Mouse (Mus musculus) megakaryocyte-erythroid progenitor cell, adult 5-6 weeks (primary cell): ENCODE measurements around the gene Scaf4. TPM values are rescaled to one million over a fixed set of nuclear protein-coding genes. Genes with fewer than 3 reads are reported as not detected.

Experiments used
- ATAC-seq: replicated peaks from 2 replicates; pipeline ENCODE4 v1.8.0; 2016; ENCODE audit warnings: mild to moderate bottlenecking, inconsistent platforms; ENCODE audit not compliant: severe bottlenecking, poor library complexity, low FRiP score, low TSS enrichment
- total RNA-seq, 2 experiments: library from RNA; stranded (forward) in 1 of 2; stranded (reverse) in 1 of 2; fragments of 200-1000, 215-1000 nt in 1 of 2; fragments of >200 nt in 1 of 2; fragmentation: Nextera tagmentation in 1 of 2; gene quantifications; 2 replicates each; pipeline ENCODE4 v1.2.3; 2014 to 2017

Scaf4 gene
- total RNA-seq, 2 experiments from 2014 or later = 25.6 to 95.6 TPM

GRCm38 (mm10) chr16:90178404-90178803 is 105.9 kb downstream of the Scaf4 start:
- ATAC-seq = 0 out of 2 replicates have a peak, but pooled peaks have one; percentile 28

- peak; percentile 50 for ATAC-seq
Measured at GRCm38 (mm10) chr16:90177425-90177824, 106.9 kb downstream of the Scaf4 start.

GRCm38 (mm10) chr16:90176472-90176871 is 107.8 kb downstream of the Scaf4 start:
- ATAC-seq = no peak

Other genes with a start within 250 kb of the Scaf4 start
- 8.3 and 23.6 TPM in 2 replicates for gene Tiam1, start 140.7 kb downstream of the Scaf4 start, total RNA-seq (2014; fragmentation: Nextera tagmentation)
- gene Tiam1, start 140.7 kb downstream of the Scaf4 start, total RNA-seq (2017) = 11.6 and 14.2 TPM in 2 replicates
- 1,056 and 1,102 TPM in 2 replicates for gene Sod1, start 63.7 kb downstream of the Scaf4 start, total RNA-seq (2014; fragmentation: Nextera tagmentation)
- 1,074 and 1,263 TPM in 2 replicates for gene Sod1, start 63.7 kb downstream of the Scaf4 start, total RNA-seq (2017)
- gene Hunk, start 101.5 kb upstream of the Scaf4 start, total RNA-seq (2014; fragmentation: Nextera tagmentation) = not detected in 2 replicates
- not detected in 2 replicates for gene Hunk, start 101.5 kb upstream of the Scaf4 start, total RNA-seq (2017)